Mouse (Mus musculus) kidney, adult 11 months (tissue): ENCODE data around the gene Atp2a1.

ENCODE experiments used
- DNase-seq: peaks from one replicate; pipeline ENCODE4 v3.0.0; 2022

The Atp2a1 gene

DNA sequence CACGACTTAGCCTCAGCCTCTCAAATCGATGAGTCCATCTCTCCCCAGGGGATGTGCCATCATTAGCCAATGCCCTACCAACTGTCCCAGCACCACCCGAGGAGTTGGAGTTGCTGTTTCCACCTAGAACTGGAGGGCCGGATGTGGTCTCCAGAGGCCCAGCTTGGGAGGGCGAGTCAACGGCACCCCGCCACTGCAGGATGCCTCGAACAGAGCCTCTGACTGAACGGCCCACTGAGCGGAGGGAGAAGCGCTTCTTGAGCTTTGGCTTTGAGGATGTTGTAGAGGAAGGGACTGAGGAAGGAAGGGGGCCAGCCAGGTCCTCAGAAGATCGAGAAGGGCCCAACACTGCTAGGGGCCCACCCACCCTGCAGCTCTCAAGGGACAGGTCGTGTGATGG, 9.4 kb upstream of the Atp2a1 start:
- DNase-seq: no peak

DNA sequence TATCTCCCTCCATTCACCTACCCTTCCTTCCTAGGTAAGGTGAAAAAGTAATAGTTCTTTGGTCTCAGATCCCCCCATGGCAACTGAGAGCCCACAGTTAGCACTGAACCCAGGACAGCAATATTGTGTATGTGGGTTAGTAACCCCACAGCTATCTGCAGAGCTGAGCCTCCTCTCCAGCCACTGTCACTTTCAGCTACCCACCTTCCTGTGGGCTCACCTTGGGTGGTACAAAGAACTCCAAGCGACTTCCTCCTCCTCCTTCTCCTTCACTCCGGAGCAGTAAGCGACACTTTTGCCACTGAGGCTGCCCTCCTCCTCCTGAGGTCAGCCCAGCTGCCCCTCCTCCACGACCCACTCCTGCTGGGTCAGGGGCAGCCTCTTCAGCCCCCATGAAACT, 8.9 kb upstream of the Atp2a1 start:
- DNase-seq: no peak

DNA sequence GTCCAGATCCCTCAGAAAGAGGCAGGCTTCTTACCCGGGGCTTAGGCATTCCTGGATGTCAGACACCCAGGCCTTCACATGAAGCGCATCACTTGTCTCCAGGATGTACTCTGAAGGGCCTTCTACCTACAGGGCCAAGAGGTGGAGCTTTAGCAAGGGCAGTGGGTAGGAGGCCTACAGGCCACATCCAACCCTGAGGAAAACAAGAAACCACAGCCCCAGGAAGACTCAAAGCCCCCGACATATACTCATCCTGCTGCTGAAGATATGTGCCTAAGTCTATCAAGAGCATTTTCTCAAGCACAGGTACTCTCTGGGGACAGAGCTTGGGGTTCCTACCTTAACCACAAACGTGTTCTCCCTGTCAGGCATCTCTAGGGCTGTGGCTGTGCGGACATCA, 8.5 kb upstream of the Atp2a1 start:
- no peak for DNase-seq

DNA sequence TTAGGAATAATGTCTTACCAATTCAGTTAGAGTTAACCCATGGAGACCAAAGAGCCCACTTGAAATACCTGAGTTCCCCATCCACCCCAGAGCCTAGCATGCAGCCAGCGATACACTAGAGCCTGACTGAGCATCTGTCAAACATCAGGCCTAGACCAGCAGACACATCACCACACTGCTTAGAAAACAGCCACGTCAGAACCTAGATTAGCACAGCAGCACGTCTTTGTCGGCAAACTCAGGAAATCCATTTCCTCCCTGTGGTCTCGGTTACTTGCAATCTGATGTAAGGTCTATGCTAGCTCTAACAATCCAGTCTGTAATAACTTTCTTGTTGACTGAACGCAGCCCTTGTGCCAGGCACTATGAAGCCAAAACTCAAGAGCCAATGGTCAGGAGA, 7.2 kb upstream of the Atp2a1 start:
- DNase-seq: no peak

DNA sequence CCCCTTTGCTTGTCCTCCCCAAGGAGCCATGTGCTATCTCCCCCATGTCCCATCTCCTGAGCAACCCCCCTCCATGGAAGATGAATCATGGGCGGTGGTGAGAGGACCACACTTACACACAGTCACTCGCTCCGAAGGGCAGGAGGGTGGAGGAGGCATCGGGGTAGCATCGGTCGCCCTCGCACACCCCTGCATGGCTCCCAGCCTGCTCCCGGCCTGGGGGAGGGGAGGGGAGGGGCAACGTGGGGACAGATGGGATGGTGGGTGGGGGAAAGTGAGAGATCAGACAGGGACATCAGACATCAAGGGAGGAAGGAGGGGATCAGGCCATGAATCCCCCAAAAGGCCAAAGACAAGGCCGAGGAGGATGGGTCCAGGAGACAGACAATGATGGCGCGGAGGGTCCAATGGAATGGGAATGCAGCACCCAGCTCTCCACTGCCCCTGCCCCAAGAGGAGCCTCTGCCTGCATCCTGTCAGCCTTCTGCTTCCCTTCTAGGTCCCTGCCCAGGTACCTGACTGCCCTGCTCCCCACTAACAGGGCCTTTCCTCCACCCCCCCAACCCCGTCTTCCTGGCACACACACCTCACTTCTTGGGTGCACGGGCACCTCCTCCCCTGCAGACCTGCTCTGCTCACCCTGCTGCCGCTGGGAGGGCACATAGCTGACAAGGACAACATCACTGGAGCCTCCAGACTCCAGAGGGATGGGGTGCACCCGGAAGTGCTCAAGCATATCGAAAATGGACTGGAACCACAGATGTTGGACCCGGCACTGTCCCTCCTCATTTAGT, 5.1 kb upstream of the Atp2a1 start:
- DNase-seq: no peak

DNA sequence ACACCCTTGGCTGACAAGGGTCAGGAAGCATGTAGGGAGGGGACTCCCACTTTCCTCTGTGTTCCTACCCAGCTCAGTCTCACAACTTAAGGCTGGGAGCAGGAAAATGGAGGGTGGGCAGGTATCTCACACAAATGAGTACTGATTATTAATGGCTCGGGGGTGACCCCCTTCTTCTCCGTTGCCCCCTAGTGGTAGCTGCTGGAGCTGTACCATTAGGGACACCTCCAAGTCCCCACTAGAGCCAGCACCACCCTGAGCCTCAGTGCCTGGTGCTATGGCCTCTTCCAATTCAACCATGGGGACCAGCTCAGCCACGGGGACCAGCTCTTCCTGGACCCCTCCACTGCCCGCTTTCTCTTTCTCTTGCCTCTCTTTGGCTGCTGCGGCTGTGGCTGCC, 4.4 kb upstream of the Atp2a1 start:
- DNase-seq: no peak

DNA sequence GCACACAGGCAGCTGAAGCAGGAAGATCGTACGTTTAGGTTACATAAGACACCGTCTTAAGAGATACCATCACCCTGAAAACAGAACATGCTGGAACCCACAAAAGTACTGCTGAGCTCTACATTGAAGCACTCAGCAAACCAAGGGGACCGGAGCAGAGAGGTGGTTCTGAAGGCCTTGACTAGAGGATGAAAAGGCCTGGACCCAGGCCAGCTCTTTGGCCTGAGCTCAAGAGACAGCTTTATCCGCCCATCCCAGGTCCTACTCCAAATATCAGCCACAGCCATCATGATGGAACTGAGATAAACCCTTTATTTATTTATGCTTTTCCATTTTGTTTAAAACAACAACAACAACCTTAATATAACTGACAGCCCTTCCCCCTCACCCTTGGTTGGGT, 3.8 kb upstream of the Atp2a1 start:
- no peak for DNase-seq

DNA sequence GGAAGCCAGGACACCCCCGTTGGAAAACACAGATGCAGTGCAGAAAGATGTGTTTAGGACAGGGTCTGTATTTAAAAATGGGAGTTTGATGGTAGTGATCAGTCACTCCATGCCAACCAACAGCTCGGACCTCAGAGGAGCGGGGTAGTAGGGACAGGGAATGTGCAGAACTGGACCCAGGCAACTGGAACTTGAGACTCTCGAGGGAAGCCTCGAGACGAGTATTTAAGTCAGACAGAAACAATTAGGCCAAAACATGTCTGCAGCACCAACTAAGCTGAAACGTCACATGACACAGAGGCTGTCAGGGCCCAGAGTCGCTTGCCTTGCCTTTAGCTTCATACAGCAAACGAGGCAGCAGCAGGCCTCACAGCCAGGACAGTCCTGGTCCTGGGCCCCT, 3.2 kb upstream of the Atp2a1 start:
- no peak for DNase-seq

DNA sequence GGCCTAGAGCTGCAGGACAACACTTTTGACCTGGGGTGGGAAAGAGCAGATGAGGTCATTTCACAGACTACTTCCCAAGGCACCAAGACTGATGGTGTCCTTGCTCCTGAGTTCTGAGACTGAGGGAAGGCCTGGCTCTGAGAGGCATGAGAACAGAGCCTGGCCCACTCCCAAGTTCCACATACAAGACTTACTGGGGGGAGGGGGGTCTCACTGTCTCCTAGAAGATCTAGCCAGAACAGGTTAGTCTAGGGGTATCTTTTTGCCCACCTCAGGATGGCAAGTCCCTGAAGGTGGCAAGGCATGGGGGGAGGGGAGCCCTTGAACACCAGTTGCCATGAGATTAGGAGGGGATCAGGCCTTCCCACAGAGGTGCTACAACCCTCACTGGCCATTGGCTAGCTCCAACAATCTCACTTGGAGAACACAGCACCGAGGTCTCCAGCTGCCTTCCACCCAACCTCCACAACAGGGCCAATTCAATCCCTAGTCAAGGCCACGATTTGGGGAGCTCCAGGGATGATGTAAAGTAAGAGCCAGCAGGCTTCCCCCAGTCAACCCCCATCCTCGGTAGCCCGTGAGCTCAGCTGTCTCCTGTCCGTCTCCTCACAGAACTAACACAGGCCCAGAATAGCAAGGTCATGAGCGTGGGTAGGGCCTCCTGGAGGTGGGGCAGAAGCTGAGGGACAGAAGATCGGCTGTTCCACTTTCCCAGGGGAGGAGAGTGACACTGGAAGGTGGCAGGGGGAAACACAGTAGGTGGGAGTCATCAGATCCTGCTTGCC, 2.5 kb upstream of the Atp2a1 start:
- DNase-seq: no peak

DNA sequence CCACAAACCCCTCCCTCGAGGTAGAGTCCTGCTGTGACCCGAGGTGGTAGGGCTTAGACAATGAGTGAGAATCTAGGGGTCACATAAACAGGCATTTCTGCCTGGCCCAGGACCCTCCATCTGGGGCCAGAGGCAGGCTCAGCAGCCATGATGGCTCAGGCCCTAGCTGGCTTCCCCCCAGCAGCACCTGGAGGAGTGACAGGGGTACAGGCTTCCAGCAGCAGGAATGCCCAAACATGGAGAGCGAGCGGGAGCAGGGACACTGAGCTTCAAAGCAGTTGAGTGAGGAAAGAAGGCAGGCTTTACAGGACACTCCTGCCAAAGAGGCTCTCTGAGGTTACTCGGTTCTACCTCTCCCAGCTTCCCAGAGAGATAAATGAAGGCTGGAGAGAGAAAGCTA, 1.9 kb upstream of the Atp2a1 start:
- no peak for DNase-seq

DNA sequence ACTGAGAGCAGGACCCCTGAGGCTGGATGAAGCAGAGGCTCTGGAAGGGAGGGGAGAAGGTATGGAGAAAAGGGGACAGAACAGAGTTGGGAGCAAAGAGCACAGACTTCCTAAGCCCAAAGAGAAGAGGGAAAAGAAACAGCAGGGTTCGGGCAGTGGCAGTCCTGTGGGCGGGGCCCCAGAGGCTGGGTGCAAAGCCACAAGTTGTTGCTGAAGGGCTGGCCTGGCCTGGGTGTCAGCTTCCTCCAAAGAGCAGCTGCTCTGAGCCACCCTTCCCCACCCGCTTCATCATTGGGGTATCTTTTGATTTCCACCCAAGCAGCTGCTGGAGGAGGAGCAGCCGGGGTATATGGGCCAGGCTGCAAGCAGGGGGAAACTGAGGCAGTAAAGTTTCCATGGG, 1.2 kb upstream of the Atp2a1 start:
- no peak for DNase-seq

DNA sequence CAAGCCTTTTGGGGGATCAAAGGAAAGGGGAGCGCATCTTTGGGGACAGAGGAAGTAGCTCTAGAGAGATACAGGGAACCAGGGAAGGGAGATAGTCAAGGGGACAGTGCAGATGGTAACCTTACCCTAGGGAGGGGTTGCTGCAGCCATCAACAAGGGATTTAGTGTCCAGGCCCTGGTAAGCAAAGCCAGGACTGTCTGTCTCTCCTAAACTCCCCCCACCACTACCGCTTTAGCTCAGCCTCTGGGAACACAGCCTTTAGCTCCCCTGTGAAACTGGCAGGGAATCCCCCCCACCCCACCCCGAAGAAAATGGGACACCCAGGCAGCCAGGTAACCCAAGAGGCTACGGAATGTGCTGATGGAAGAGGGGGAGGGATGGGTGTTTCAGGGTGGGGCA, 639 bp upstream of the Atp2a1 start:
- DNase-seq: no peak

DNA sequence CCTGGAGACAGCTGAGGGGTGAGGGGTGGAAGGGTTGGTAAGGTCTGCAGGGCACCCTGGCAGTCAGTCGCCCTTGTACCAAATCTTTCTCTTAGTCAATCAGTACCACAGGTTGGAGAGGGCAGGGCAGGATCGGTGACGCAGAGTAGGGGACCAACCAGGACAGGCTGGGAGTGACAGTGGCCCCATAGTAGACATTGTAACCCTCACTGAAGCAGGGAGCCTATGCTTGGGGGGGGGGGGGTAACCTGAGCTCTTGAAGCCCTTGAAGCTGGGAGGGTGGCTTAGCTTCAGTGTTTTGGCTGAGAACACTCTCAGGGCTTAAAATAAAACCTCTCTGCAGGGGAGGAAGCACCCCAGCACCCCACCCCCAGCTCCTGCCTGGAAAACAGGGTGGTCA, 1.3 kb downstream of the Atp2a1 start:
- DNase-seq: no peak

DNA sequence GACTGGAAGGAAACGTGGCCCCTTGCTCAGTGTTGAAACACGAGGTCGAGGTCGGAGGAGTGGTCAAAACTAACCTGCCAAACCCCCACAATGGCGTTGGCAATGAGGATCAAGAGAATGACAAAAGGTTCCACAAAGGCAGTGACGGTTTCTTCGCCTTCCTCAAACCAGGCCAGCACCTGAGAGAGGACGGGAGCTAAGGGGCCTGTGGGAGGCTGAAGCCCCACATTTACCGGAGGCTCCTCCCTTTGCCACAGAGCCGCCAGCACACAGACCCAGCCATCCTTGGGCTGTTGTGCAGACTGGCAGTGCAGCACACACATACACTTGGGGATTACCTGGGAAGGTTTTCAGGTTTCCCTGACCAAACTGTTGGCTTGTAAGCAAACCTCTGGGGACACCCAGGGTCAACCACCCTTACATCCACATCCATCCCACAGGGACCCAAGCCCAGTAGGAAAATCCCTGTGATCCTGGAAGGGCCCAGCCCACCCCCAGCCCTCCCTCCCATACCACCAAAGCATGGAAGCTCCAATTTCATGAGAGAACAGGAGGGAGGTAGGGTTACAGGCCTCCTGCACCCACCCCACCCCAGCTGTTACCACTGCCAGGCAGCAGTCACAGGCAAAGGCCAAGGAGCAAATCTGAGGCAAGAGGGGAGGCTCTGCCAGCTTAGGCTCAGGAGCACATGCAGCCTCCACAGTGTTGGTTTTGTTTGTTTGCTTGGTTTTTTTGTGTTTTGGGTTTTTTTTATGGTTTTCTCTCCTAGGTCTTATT, 2.1 kb downstream of the Atp2a1 start:
- no peak for DNase-seq

DNA sequence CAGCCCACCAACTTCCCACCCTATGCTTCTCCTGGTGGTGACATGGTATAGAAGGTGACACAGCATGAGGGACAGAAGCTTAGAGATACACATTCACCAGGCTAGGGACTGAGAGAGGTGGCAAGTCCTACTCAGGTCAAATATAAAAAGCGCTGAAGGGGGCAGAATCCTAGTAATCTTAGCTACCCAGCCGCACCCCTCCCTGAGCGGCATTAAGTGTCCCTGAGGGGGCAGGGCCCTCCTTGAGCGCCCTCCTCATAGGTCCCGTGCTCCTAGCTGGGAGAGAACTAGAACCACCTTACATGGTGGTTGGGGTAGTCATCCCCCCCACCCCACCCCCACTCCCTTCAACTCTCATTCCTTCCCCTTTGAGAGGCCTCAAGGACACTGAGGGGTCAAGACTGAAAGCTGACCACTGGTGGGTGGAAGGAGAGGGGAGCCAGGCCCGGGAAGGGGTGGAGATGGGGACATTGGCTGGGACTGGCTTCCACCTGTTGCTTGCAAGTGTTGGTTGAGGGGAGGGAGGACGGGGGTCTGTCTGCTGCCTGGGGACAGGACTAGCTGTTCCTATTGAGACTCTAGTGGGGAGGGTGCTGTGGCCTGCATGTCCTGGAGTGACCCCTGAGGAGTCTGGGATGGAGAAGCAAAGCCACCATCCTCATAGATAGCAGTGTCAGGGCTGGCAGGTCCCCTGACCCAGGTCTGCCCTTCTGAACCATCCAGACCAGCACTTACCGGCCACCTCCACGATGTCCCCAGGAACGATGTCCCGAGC, 3.9 kb downstream of the Atp2a1 start:
- no peak for DNase-seq

DNA sequence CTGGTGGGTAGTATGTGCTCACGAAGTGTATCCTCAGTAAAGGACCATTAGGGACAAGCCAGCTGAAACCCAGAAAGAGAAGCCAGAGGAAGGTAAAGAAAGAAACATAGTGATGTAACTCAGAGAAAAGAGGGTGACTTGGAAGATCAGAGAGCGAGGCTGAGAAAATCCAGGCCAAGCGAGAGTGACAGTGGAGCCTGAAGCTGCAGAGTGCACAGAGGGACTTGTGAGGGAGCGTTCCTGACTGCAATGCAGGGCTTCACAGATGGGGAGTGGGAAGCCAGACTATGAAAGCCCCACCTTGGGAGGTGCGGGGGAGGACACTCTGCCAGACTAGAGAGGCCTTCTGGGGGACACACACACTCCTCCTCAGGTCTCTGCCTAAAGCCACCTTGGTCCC, 4.7 kb downstream of the Atp2a1 start:
- no peak for DNase-seq

DNA sequence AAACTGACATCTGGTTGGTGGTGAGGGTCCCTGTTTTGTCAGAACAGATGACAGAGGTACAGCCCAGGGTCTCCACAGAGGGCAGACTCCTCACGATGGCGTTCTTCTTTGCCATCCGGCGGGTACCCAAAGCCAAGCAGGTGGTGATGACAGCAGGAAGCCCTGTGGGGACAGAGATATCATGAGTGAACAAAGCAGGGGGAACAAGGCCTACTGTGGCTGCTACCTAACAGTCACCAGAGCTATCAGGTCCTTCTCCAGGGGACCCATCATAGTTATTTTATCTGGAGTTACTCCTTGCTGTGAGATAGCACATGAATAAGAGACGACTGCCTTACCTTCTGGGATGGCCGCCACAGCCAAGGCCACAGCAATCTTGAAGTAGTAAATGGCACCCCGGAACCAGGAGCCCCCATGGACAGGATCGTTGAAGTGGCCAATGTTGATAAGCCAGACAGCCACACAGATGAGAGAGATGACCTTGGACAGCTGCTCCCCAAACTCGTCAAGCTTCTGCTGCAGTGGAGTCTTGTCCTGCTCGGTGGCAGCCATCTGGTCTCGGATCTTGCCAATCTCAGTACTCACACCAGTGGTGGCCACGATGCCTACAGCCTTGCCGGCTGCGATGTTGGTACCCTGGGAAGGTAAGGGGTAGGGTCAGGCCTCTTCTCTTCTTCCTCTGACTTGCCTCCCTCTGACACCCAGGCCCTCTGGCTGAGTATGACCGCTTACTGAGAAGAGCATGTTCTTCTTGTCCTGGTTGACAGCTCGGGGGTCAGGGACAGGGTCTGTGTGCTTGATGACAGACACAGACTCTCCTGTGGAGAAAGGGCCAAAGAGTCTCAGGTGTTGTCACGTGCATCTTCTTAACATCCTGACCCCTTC, 6.3 kb downstream of the Atp2a1 start:
- DNase-seq: no peak

DNA sequence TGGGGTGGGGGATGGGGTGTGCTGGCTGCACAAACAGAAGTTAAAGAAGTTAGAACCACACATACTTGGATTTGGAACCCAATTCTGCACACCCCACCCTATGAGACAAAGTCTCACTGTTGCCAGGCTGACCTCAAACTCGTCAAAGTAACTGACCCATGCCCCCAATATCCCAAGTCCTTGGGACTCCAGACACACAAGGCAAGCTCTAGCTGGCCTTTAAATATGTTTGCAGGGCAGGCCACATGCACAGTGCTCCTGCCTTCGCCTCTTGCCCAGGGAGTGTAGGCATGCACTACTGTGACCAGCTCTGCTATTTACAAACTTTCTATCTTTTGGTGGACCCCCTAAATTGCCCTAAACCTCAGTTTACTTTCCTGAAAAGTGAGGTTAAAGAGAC, 7.7 kb downstream of the Atp2a1 start:
- no peak for DNase-seq

DNA sequence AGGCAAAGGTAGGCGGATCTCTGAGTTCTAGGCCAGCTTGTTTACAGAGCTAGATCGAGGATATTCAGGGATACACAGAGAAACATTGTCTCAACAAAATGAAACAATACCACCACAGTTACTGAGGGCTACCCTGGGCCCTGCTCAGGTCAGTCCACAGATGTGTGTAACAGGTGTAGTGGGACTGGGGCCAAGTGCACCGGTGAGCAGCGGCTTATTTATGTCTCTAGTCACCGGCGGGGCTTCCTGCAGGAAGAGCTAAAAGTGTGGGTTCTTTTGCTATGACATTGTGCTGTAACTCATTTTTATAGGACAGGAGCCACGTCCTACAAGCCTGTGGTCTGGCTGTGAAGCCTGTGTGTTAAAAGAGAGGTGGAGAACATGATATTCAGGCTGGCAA, 9.0 kb downstream of the Atp2a1 start:
- DNase-seq: no peak

DNA sequence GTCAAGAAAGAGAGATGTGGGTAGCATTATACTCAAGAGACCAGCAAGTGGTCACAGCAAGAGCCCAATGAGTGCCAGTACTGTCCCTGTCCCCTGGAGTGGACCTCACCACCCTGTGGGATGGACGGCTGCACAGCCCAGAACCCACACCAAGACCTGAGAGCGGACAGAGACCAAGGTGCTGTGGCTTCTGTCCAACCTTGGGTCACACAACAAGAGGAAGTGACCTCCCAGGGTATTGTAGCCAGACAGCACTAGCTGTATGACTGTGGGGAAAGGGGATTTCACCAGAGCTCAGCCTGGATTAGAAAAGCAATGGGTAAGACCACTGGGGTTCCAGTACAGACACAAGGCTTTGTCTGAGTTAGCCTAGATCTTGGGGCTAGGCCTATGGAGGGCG, 10.7 kb downstream of the Atp2a1 start:
- DNase-seq: no peak

DNA sequence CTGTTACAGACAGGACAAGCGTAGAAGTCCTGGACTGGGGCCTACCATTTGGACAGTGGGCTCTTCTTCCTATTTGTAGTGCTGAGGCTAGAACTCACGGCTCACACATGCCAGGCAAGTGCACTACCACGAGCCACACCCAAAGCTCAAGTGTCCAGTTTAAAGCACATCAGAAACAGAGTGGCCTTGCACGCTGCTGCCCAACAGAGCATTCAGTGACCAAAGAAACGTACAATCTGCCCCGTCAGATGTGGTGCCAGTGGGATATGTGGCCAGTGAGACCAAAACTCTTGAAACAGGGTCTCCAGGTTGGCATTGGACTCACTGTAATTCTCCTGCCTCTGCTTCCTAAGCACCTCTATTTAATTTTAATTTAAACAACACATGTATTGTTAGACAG, 12.3 kb downstream of the Atp2a1 start:
- DNase-seq: no peak

DNA sequence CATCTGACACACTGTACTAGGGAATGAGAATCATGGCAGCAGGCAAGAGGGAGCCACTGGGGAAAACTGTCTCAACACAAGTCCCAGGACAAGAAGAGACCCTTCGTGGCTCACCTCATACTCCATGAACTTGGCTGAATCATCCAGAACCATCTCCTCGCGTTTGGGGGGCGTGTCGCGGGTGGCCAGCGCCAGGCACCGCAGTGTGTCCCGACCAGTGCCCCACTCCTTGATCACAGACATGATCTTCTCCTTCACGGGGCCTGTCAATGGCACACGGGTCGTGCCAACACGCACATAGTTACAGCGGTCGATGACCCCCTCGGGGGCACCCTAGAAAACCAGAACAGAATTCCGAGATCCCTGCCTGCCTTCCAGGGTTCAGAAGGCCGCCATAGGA, 12.9 kb downstream of the Atp2a1 start:
- no peak for DNase-seq
